Mouse (Mus musculus) lung, postnatal 0 days (tissue): ENCODE measurements at regions not wholly inside any gene's neighbourhood (a gene's known extent, or its start where the extent isn't known, plus 50 kb on each side); places are given as distances from the start of the nearest gene placed in this dataset.

ENCODE experiments used
- ATAC-seq: fragments of 200-750 bp; cut with Nextera tagmentation; 2 replicates; pipeline ENCODE4 v1.8.0; 2017; ENCODE audit warnings: moderate library complexity
- DNase-seq: peaks from one replicate; pipeline ENCODE4 v3.0.0-alpha.2; 2016; ENCODE audit warnings: low spot score
- H3K27ac ChIP-seq: fragments of 300-500 bp; sonication (generic); 2 replicates; pipeline ENCODE4 v1.5.1; 2014; ENCODE audit warnings: antibody characterized with exemption, mild to moderate bottlenecking, low read length, mixed read lengths
- H3K27me3 ChIP-seq: fragments of 300-500 bp; sonication (generic); replicated peaks from 2 replicates; pipeline ENCODE4 v1.6.1; 2014; ENCODE audit warnings: low read length, mixed read lengths; ENCODE audit not compliant: insufficient read depth
- H3K36me3 ChIP-seq: fragments of 300-500 bp; sonication (generic); 2 replicates; pipeline ENCODE4 v1.6.1; 2014; ENCODE audit warnings: low read length, mixed read lengths; ENCODE audit not compliant: insufficient read depth
- H3K4me1 ChIP-seq: fragments of 300-500 bp; sonication (generic); 2 replicates; pipeline ENCODE4 v1.6.1; 2014; ENCODE audit warnings: antibody characterized with exemption, low read depth, low read length, mixed read lengths; ENCODE audit not compliant: insufficient read depth
- H3K4me2 ChIP-seq: fragments of 300-500 bp; sonication (generic); replicated peaks from 2 replicates; pipeline ENCODE4 v1.6.1; 2014; ENCODE audit warnings: low read depth, mild to moderate bottlenecking, low read length, moderate library complexity, mixed read lengths
- H3K4me3 ChIP-seq: fragments of 300-500 bp; sonication (generic); 2 replicates; pipeline ENCODE4 v1.5.1; 2014; ENCODE audit warnings: low read depth, low read length
- H3K9ac ChIP-seq: fragments of 300-500 bp; sonication (generic); replicated peaks from 2 replicates; pipeline ENCODE4 v1.6.1; 2014; ENCODE audit warnings: low read depth, mild to moderate bottlenecking
- H3K9me3 ChIP-seq: fragments of 300-500 bp; sonication (generic); 2 replicates; pipeline ENCODE4 v1.6.1; 2016; ENCODE audit warnings: low read length, mixed read lengths
- CTCF ChIP-seq: IDR thresholded peaks from 2 replicates; pipeline ENCODE4 v1.5.1; 2016; ENCODE audit warnings: antibody characterized with exemption, mild to moderate bottlenecking
- EP300 ChIP-seq: IDR thresholded peaks from 2 replicates; pipeline ENCODE4 v1.6.1; 2016; ENCODE audit warnings: antibody characterized with exemption, mild to moderate bottlenecking, control low read depth
- WGBS: fragments of 180-500 bp; shearing (Covaris S2); extraction: QIAGEN DNeasy Blood & Tissue Kit; methylation state at CpG from one replicate; pipeline ENCODE4 v1.1.7; 2014; 5-methylcytosine and 5-hydroxymethylcytosine counted together

DNA sequence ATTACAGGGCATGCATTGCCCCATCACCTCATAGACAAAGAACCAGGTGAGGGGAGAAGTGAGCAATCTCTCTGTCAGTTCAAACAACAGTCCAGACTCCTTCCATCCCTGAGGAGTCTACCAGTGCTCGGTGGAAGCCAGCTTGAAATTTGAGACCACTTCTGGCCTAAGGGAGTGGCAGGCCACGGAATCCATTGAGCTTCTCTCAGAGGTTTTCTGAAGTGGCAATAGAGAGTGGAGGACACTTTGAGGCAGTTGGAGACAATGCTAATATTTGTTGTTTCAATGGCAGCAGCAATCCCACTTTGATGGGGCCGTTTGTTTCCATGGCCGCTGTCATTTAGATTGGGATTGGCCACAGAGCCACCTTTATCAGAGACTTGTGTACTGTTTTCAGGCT, 352.5 kb downstream of the Cbln4 start:
- peak; percentile 57; the same call in 1 of the 2 replicates for ATAC-seq
- no peaks in the 10 kb centered on the region for H3K4me1 ChIP-seq
- no peaks in the 10 kb centered on the region for H3K9me3 ChIP-seq
- 33% methylated on average over 4 of the region's 4 CpGs for WGBS
- H3K4me3 ChIP-seq = no peak overlapping the region
- H3K27me3 ChIP-seq = no peaks in the 10 kb centered on the region
- no peak overlapping the region for H3K27ac ChIP-seq
- H3K9ac ChIP-seq = no peak overlapping the region
- TF ChIP-seq CTCF (no peak), EP300 (no peak)
- no peak overlapping the region for H3K4me2 ChIP-seq
- H3K36me3 ChIP-seq = no peaks in the 10 kb centered on the region
- DNase-seq = peak; percentile 41

DNA sequence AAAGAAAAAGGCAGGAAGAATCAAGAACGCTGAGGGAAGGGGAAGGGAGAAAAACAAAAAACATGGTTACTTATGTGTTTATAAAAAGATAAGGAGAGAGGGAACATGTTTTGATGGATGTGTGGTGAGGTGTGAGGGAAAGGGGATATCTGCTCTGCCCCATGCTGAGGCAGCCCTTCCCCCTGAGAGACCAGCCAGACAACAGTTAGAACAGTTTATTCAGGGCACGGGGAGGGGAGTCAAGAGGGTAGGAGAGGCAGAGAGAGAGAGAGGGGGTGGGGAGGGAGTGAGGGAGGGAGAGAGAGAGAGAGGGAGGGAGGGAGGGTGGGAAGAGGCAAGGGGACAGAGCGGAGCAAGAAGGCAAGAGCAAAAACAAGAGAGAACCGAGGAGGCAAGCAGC, 354.2 kb downstream of the Cbln4 start:
- no peak for DNase-seq
- H3K27me3 ChIP-seq = no peaks in the 10 kb centered on the region

DNA sequence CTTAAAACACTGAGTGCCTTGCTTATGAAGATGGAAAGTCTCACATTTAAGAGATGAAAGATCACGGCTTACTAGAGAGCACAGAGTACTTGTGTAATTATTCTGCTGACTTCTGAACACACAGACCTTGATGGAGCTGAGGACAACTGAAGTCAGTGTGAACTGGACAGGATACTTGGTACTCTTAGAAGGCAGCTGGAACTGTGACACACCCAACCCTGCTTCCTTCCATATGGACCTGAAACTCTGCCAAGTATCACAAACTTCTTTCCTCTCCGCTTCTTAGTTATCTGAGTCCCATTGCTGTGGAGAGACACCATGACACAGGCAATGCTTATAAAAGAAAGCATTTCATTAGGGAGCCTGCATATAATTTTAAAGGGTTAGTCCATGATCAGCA, 365.3 kb downstream of the Cbln4 start:
- peak; percentile 35 for DNase-seq
- H3K27ac ChIP-seq = no peak overlapping the region
- H3K27me3 ChIP-seq = no peaks in the 10 kb centered on the region
- H3K4me3 ChIP-seq = no peak overlapping the region
- WGBS = 34% methylated on average over 2 of the region's 2 CpGs
- H3K36me3 ChIP-seq = no peaks in the 10 kb centered on the region
- no peaks in the 10 kb centered on the region for H3K4me1 ChIP-seq
- no peaks in the 10 kb centered on the region; the same call in 1 of the 2 replicates for H3K9me3 ChIP-seq
- peak; percentile 40; the same call in 1 of the 2 replicates for ATAC-seq
- no peak for TF ChIP-seq CTCF
- TF ChIP-seq EP300 = no peak
- no peak overlapping the region for H3K4me2 ChIP-seq
- no peak overlapping the region for H3K9ac ChIP-seq

More for the DNA sequence above, 354.2 kb downstream of the Cbln4 start:
- Histone ChIP-seq H3K27ac (no peak overlapping the region), H3K4me3 (no peak overlapping the region), H3K9ac (no peak overlapping the region), H3K9me3 (no peaks in the 10 kb centered on the region), H3K4me2 (no peak overlapping the region), H3K4me1 (no peaks in the 10 kb centered on the region), H3K36me3 (no peaks in the 10 kb centered on the region)
- no peak for TF ChIP-seq CTCF
- TF ChIP-seq EP300 = no peak
- WGBS = 12% methylated on average over 4 of the region's 4 CpGs
- no peak for ATAC-seq

DNA sequence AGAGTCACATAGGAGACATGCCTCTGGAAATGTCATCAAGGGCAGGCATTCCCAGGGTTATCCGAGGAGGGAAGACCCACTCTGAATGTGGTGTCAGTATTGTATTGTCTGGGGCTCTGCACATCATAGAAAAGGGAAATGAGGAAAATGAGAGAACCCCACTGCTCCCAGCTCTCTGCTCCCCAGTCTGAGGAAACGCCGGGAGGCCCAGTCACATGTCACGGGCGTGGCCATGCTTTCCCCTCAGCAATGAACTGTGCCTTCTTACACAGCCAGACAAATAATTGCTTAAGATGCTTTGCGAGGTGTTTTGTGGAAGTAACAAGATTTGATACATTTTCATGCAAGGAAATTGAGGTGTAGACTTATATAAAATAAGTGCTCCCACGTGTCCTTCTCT, 366.1 kb downstream of the Cbln4 start:
- WGBS = 72% methylated on average over 7 of the region's 7 CpGs
- TF ChIP-seq CTCF (no peak), EP300 (no peak)
- ATAC-seq = no peak

DNA sequence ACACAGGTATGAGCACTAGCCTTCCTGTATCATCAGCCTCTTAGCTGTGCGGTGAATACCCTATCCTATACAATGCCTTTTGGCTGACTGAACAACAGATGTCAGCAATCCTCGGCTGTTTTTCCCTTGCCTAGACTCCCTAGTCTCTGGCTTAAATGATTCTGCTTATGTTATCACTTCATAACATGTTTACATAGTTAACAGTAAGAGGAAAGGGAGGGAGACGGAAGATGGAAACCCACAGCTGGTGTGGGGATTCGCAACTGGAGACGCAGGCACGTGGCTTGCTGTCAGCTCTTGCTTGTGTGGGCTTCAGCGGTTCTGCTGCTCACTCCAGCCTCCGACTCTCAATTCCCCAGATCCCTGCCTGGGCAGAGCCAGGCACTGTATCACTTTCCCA, 367.2 kb downstream of the Cbln4 start:
- no peak overlapping the region for H3K4me3 ChIP-seq
- DNase-seq (peak; percentile 51), ATAC-seq (peak; percentile 56)
- no peaks in the 10 kb centered on the region for H3K36me3 ChIP-seq
- H3K27me3 ChIP-seq = no peaks in the 10 kb centered on the region
- no peak overlapping the region for H3K4me2 ChIP-seq
- H3K27ac ChIP-seq = no peak overlapping the region
- H3K9me3 ChIP-seq = no peaks in the 10 kb centered on the region; the same call in 1 of the 2 replicates
- no peak for TF ChIP-seq EP300
- TF ChIP-seq CTCF = no peak
- no peaks in the 10 kb centered on the region for H3K4me1 ChIP-seq
- H3K9ac ChIP-seq = no peak overlapping the region
- 26% methylated on average over 8 of the region's 8 CpGs for WGBS

More for the DNA sequence above, 366.1 kb downstream of the Cbln4 start:
- no peak for DNase-seq
- Histone ChIP-seq H3K4me2 (no peak overlapping the region), H3K36me3 (no peaks in the 10 kb centered on the region), H3K9me3 (no peaks in the 10 kb centered on the region; the same call in 1 of the 2 replicates), H3K9ac (no peak overlapping the region), H3K4me3 (no peak overlapping the region), H3K27ac (no peak overlapping the region), H3K4me1 (no peaks in the 10 kb centered on the region), H3K27me3 (no peaks in the 10 kb centered on the region)

DNA sequence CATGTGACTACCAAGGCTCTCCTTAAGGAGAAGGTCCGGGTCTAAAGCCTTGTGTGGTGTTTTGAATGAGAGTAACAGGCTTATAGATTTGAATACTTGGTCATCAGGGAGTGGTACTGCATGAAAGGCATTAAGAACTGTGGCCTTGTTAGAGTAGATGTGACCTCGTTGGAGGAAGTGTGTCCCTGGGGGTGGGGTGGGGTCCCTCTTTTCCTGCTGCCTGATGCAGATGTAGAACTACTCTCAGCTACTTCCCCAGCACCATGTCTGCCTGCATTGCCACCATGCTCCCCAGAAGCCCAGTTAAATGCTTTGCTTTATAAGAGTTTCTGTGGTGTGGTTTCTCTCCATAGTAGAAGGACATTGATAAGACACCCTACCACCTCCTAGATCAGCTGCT, 367.9 kb downstream of the Cbln4 start:
- WGBS = 51% methylated on average over 2 of the region's 2 CpGs
- Histone ChIP-seq H3K9me3 (no peaks in the 10 kb centered on the region; the same call in 1 of the 2 replicates), H3K36me3 (no peaks in the 10 kb centered on the region), H3K4me3 (no peak overlapping the region), H3K27me3 (no peaks in the 10 kb centered on the region), H3K4me2 (no peak overlapping the region), H3K4me1 (no peaks in the 10 kb centered on the region), H3K9ac (no peak overlapping the region), H3K27ac (no peak overlapping the region)
- no peak for ATAC-seq
- TF ChIP-seq CTCF (no peak), EP300 (no peak)
- DNase-seq = no peak

DNA sequence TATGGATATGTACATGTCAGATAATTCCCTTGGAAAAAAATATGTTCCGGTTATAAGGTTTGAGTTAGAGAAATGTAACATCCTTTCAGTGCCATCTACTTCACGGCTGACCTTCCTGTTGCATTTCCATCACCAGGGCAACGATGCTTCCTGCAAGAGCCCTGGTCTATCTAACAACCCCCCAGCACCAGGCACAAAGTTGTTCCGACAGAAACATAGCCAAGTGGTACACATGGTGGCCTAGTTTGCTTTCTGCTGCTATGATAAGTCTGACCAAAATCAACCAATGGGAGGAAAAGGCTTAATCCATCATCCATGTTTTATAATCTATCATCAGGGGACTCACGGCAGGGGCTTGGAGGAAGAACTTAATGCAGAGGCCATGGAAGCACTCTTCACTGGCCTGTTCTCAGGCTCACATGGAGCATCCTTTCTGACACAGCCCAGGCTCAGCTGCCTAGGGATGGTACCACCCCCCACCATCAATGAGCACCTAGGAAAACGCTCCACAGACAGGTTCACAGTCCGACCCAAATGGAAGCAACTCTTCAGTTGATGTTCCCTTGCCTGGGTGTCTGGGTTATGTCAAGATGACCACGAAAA, 372.2 kb downstream of the Cbln4 start:
- Histone ChIP-seq H3K27ac (no peak overlapping the region), H3K4me1 (no peaks in the 10 kb centered on the region), H3K4me2 (no peak overlapping the region), H3K9me3 (no peaks in the 10 kb centered on the region; the same call in 1 of the 2 replicates), H3K9ac (no peak overlapping the region), H3K4me3 (no peak overlapping the region), H3K27me3 (no peaks in the 10 kb centered on the region), H3K36me3 (no peaks in the 10 kb centered on the region)
- DNase-seq (no peak), ATAC-seq (no peak)
- TF ChIP-seq EP300 (no peak), CTCF (no peak)
- WGBS = 67% methylated on average over 8 of the region's 8 CpGs
